Mouse (Mus musculus) MEL (cell line): Measurements from ENCODE around the gene Tmem132d.

Experiments used
- BHLHE40 ChIP-seq: IDR thresholded peaks from 2 replicates; pipeline ENCODE4 v1.6.1; 2012; ENCODE audit warnings: low read depth, mild to moderate bottlenecking, inconsistent platforms, low read length, improper control_type of control experiment, borderline replicate concordance
- CHD2 ChIP-seq: IDR thresholded peaks from 2 replicates; pipeline ENCODE4 v1.6.1; 2011; ENCODE audit warnings: low read length, improper control_type of control experiment
- CTCF ChIP-seq, 3 experiments: IDR thresholded peaks in 2 of 3; conservative IDR thresholded peaks in 1 of 3; 2 replicates each; pipeline ENCODE4 v1.5.1; 2011 to 2012; ENCODE audit warnings: low read length in 3 of 3, low read depth in 2 of 3, mild to moderate bottlenecking in 2 of 3, improper control_type of control experiment in 1 of 3, inconsistent platforms in 1 of 3, mixed read lengths in 1 of 3, moderate library complexity in 1 of 3; ENCODE audit not compliant: control insufficient read depth in 1 of 3, insufficient read depth in 1 of 3, poor library complexity in 1 of 3, severe bottlenecking in 1 of 3
- E2F4 ChIP-seq: IDR thresholded peaks from 2 replicates; pipeline ENCODE4 v1.6.1; 2011; ENCODE audit warnings: low read depth, low read length, improper control_type of control experiment, borderline replicate concordance
- HCFC1 ChIP-seq: IDR thresholded peaks from 2 replicates; pipeline ENCODE4 v1.6.1; 2012; ENCODE audit warnings: low read depth, mild to moderate bottlenecking, inconsistent platforms, low read length, improper control_type of control experiment, moderate library complexity
- MAFK ChIP-seq: IDR thresholded peaks from 2 replicates; pipeline ENCODE4 v1.6.1; 2011; ENCODE audit warnings: low read depth, mild to moderate bottlenecking, low read length, improper control_type of control experiment, borderline replicate concordance
- MEF2A ChIP-seq: IDR thresholded peaks from 2 replicates; pipeline ENCODE4 v1.6.1; 2014; ENCODE audit warnings: low read depth, mild to moderate bottlenecking, inconsistent platforms, low read length, improper control_type of control experiment; ENCODE audit not compliant: poor library complexity, insufficient replicate concordance, severe bottlenecking; ENCODE audit errors: extremely low read depth
- NELFE ChIP-seq: IDR thresholded peaks from 2 replicates; pipeline ENCODE4 v1.6.1; 2011; ENCODE audit warnings: low read depth, low read length, improper control_type of control experiment
- POLR2A ChIP-seq, 2 experiments: IDR thresholded peaks; 2 replicates each; pipeline ENCODE4 v1.6.1; 2011 to 2012; ENCODE audit warnings: low read length in 2 of 2, mild to moderate bottlenecking in 2 of 2, control low read depth in 1 of 2, improper control_type of control experiment in 1 of 2, low read depth in 1 of 2, moderate library complexity in 1 of 2; ENCODE audit not compliant: control insufficient read depth in 1 of 2, insufficient read depth in 1 of 2, poor library complexity in 1 of 2
- RAD21 ChIP-seq: IDR thresholded peaks from 2 replicates; pipeline ENCODE4 v1.6.1; 2011; ENCODE audit warnings: mild to moderate bottlenecking, low read depth, low read length, improper control_type of control experiment
- ZKSCAN1 ChIP-seq: IDR thresholded peaks from 2 replicates; pipeline ENCODE4 v1.6.1; 2012; ENCODE audit warnings: low read depth, mild to moderate bottlenecking, inconsistent platforms, low read length, improper control_type of control experiment, moderate library complexity
- ZNF384 ChIP-seq: IDR thresholded peaks from 2 replicates; pipeline ENCODE4 v1.6.1; 2012; ENCODE audit warnings: low read depth, mild to moderate bottlenecking, inconsistent platforms, low read length, improper control_type of control experiment

GRCm38 (mm10) chr5:128439828-128440227, 7.0 kb upstream of the Tmem132d start:
- peak; percentile 34 for TF ChIP-seq RAD21
- no peak for TF ChIP-seq ZNF384
- peak; percentile 23 to 56 (median 25); a peak in 5 of 6 replicates for TF ChIP-seq CTCF (IDR thresholded peaks at IDR 0.05 in 2 of 3, conservative IDR thresholded peaks at IDR 0.05 in 1 of 3; ENCODE audit: control insufficient read depth in 1 of 3, insufficient read depth in 1 of 3, low read depth in 2 of 3, low read length in 3 of 3, poor library complexity in 1 of 3, severe bottlenecking in 1 of 3)
- no peak for TF ChIP-seq MEF2A
- TF ChIP-seq POLR2A (IDR thresholded peaks at IDR 0.05; ENCODE audit: control insufficient read depth in 1 of 2, insufficient read depth in 1 of 2, low read depth in 1 of 2, low read length in 2 of 2, poor library complexity in 1 of 2), result no peak
- no peak for TF ChIP-seq ZKSCAN1
- TF ChIP-seq MAFK, result no peak
- TF ChIP-seq CHD2, result no peak
- no peak for TF ChIP-seq BHLHE40
- TF ChIP-seq HCFC1, result no peak
- no peak for TF ChIP-seq E2F4
- no peak for TF ChIP-seq NELFE
